Mouse (Mus musculus): ENCODE data around the gene Ccdc172. TPM values are rescaled to one million over a fixed set of nuclear protein-coding genes. Genes with fewer than 3 reads are reported as not detected.

Gene Ccdc172
- polyA plus RNA-seq, 1 experiment, result not detected

Other genes starting within 250 kb of the Ccdc172 start
- gene Gfra1, start 56.1 kb upstream of the Ccdc172 start, polyA plus RNA-seq (2012; ENCODE audit: insufficient read depth, insufficient read length, missing spikeins), result 0.48 and 1.4 TPM in 2 replicates
- gene Pnlip, start 140.5 kb downstream of the Ccdc172 start, polyA plus RNA-seq (2012; ENCODE audit: insufficient read depth, insufficient read length, missing spikeins), result not detected in 2 replicates
- gene Pnliprp1, start 216.9 kb downstream of the Ccdc172 start, polyA plus RNA-seq (2012; ENCODE audit: insufficient read depth, insufficient read length, missing spikeins), result not detected in 2 replicates
- gene Pnliprp2, start 247.7 kb downstream of the Ccdc172 start, polyA plus RNA-seq (2012; ENCODE audit: insufficient read depth, insufficient read length, missing spikeins), result not detected in 2 replicates